Mouse (Mus musculus) spleen, adult 2 months (tissue): ENCODE measurements at regions not wholly inside any gene's neighbourhood (a gene's known extent, or its start where the extent isn't known, plus 50 kb on each side); places are given as distances from the start of the nearest gene placed in this dataset.

Experiments used
- CTCF ChIP-seq: fragments of 200-500 bp; IDR thresholded peaks from 2 replicates; pipeline ENCODE4 v1.5.1; 2011; ENCODE audit warnings: mild to moderate bottlenecking, inconsistent platforms; ENCODE audit not compliant: insufficient read depth, insufficient read length, insufficient replicate concordance; ENCODE audit errors: extremely low read depth
- POLR2A ChIP-seq: fragments of 200-500 bp; IDR thresholded peaks from 2 replicates; pipeline ENCODE4 v1.6.1; 2011; ENCODE audit warnings: low read depth, low read length, inconsistent platforms

- TF ChIP-seq CTCF: no peak
- no peak for TF ChIP-seq POLR2A
Measured at GRCm38 (mm10) chr2:116976951-116977503, 98.5 kb downstream of the Tmco5 start.
